Mouse (Mus musculus): ENCODE data around the gene Ttc17.
A peak's percentile ranks its signal among the peaks of the same experiment; 100 is the strongest.

Ttc17 gene

GRCm38 (mm10) chr2:94297467-94297866 is 109.0 kb downstream of the Ttc17 start:
- no peak for DNase-seq (ENCODE audit: low spot score in 2 of 2)

DNA sequence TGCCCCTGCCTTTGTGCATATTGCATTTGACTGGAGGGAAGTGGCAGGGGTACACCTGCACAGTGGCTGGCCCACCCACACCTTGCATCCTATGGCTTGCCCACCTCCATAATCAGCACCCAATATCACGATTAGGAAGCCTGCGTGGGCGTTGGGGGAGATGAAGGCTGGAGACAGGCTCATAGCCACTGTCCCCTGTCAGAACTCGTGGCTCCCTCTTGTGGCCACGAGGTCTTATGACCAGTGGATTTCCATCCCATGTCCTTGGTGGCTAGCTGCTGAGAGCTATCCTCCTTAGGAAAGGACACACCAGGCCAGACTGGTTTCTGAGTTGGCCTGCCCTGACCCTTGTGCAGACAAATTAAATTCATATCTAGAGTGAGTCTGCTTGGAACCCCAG is 116.0 kb downstream of the Ttc17 start:
- peak; percentile 67 to 69 for DNase-seq (ENCODE audit: low spot score in 2 of 2)

GRCm38 (mm10) chr2:94289659-94290058 is 116.8 kb downstream of the Ttc17 start:
- no peak for DNase-seq (ENCODE audit: low spot score in 2 of 2)

DNA sequence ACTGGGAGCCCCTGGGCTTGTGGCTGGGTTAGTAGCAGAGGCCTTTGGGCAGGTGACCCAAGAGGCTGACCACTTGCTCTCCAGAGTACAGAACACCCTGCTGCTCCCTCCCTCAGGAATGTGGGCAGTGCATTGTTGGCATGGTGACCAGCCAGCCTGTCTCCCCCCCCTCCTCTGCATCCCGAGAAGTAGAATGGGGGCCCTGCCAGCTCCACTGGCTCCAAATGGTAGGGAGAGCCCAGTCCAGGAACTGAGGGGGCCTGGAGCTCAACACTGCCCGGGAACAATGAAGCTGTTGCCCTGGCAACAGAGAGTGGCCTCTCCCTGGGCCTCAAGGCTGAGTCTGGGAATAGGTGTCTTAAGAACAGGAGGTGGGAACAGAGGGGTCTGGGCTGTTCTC is 117.3 kb downstream of the Ttc17 start:
- DNase-seq (ENCODE audit: low spot score in 2 of 2): no peak

GRCm38 (mm10) chr2:94288086-94288485 is 118.4 kb downstream of the Ttc17 start:
- no peak for DNase-seq (ENCODE audit: low spot score in 2 of 2)

DNA sequence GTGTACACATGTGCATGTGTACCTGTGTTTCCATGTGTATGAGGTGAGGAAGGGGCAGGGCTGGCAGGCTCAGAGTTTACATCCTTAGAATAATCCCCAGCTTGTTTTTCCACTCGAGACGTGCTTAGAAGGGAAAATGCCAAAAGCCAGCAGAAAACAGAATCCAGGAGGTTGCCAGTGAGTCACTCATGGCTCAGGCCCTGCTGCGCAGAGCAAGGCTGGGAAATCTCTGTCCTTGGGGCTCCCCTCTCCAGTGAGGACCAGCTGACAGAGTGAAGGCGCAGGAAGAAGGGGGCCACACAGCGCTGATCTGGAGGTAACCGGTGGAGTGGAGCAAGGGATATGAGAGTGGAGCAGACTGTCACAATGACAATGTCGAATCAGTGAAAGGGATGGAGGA is 119.1 kb downstream of the Ttc17 start:
- DNase-seq (ENCODE audit: low spot score in 2 of 2): no peak

- DNase-seq (ENCODE audit: low spot score in 2 of 2): no peak
Measured at GRCm38 (mm10) chr2:94283526-94283925, 123.0 kb downstream of the Ttc17 start.

DNA sequence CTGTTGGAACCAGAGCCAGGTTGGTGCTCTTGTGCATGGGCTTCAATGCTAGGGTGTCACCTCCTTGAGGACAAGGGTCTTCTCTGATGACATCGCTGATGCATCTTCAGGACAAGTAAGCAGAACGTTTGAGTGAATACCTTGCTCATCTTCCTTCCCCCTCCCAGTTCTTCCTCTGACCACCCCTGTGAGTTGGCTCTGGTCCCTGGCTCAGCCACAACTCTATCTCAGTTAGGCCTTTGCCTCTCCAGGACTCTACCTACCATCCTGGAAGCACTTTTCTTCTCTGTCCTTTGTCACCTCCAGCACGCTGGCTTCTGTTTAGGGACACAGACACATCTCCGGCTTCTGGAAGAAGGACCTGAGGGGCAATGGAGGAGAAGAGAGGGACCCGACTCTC is 126.9 kb downstream of the Ttc17 start:
- DNase-seq (ENCODE audit: low spot score in 2 of 2): no peak

DNA sequence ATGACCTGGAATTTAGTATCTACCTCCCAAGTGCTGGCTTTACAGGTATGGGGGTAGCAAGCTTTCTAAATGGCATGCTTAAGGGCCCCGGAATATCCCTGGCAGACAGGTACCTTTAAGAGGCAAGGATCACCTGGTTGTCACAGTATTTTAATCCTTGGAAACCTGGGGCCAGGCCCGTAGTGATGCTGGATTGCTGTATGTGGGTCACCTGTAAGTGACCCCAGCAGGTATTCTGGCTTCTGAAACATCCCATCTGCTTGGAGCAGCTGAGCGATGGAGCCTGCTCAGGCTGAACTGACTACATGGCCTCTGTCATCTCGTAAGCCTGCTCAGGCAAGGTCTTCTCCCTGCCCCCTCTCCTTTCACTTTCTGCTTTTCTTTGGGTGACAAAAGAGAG is 130.4 kb downstream of the Ttc17 start:
- DNase-seq (ENCODE audit: low spot score in 2 of 2): no peak

- no peak for DNase-seq (ENCODE audit: low spot score in 2 of 2)
Measured at GRCm38 (mm10) chr2:94275658-94276057, 130.8 kb downstream of the Ttc17 start.

- peak; percentile 75 to 80 for DNase-seq (ENCODE audit: low spot score in 2 of 2)
Measured at GRCm38 (mm10) chr2:94273154-94274021, 133.1 kb downstream of the Ttc17 start.

- DNase-seq (ENCODE audit: low spot score in 2 of 2): no peak
Measured at GRCm38 (mm10) chr2:94271176-94271575, 135.3 kb downstream of the Ttc17 start.

GRCm38 (mm10) chr2:94268835-94269234 is 137.7 kb downstream of the Ttc17 start:
- DNase-seq (ENCODE audit: low spot score in 2 of 2): no peak

- DNase-seq (ENCODE audit: low spot score in 2 of 2): no peak
Measured at GRCm38 (mm10) chr2:94267213-94267850, 139.2 kb downstream of the Ttc17 start.

DNA sequence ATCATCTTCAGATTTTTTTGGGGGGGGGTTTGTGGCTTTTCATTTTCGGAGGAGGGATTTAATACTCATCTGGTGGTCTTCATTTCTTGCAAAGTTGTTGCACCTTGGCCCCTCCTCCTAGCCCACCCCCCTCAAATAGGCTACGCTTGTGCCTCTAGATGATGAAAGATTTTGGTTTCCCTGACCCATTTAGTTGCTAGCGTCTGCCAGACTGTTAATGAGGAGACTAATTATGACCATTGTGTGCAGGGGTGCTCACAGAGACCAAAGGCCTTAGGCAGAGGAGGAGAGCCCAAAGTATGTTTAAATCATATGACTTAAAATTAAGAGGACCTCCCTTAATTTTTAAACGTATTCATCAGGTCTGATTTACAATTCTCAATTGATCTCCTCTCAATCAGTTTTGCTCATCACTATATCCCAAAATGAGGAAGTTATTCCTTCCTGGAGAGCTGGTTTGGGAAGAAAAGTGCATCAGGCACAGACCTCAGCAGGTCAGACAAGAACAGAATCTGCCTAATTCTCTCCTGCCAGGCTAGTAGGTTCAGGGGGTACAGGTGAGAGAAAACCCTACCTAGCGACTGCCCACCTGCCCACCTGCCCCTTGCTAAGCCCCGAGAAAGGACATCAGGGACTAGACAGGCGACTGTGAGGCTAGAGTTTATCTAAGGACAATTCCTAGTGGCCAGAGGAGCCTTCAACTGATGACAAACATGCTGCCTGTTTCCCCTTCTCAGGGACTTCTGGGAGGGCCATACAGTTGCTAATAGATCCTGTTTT is 139.9 kb downstream of the Ttc17 start:
- no peak for DNase-seq (ENCODE audit: low spot score in 2 of 2)

GRCm38 (mm10) chr2:94265221-94266191 is 141.0 kb downstream of the Ttc17 start:
- DNase-seq (ENCODE audit: low spot score in 2 of 2): no peak

GRCm38 (mm10) chr2:94264631-94265098 is 141.8 kb downstream of the Ttc17 start:
- DNase-seq (ENCODE audit: low spot score in 2 of 2): no peak

GRCm38 (mm10) chr2:94264006-94264405 is 142.5 kb downstream of the Ttc17 start:
- DNase-seq (ENCODE audit: low spot score in 2 of 2): no peak

DNA sequence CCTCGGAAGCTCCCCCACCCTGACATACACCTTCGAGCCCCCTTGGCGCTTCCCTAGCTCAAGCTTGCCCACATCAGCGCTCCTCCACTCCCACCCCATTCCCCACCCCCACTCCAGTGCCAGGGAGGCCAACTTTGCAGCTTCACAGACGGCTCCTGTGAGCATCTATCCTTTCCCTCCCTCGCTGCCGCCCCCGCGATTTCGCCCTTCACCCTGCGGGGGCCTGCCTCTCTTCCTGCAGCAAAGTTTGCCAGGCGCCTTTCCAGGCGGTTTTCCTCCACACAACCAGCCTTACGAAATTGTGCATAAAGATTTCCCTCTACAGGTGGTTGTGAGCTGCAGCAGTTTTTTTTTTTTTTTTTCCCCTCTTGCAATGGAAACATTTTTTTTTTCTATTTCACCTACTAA is 143.0 kb downstream of the Ttc17 start:
- DNase-seq (ENCODE audit: low spot score in 2 of 2): no peak

GRCm38 (mm10) chr2:94262917-94263529 is 143.5 kb downstream of the Ttc17 start:
- no peak for DNase-seq (ENCODE audit: low spot score in 2 of 2)

DNA sequence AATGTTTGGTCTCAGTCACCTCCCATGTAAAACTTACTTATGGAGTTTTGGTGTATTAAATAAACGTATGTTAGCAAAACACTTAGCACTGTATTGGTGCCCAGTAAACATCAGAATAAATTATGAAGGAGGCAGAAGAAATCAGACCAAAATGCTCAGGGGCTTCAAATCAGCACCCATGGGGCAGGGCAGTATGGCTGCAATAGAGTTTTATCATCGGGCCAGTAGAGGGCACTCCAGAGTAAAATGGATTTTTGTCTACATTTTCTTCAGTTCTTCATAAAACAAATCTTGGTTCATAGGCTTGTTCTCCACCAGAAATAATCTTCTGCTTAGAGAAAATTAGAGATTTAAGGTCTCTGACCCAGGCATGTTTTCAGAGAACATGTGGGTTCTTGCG is 152.4 kb downstream of the Ttc17 start:
- DNase-seq (ENCODE audit: low spot score in 2 of 2): no peak
